Mouse (Mus musculus) yolk sac, embryonic 10.5 days (tissue): ENCODE results near the gene Pnpo.

Experiments
- DNase-seq: peaks from one replicate; pipeline ENCODE4 v3.0.0-alpha.2; 2017; ENCODE audit warnings: low spot score

The Pnpo gene

DNA sequence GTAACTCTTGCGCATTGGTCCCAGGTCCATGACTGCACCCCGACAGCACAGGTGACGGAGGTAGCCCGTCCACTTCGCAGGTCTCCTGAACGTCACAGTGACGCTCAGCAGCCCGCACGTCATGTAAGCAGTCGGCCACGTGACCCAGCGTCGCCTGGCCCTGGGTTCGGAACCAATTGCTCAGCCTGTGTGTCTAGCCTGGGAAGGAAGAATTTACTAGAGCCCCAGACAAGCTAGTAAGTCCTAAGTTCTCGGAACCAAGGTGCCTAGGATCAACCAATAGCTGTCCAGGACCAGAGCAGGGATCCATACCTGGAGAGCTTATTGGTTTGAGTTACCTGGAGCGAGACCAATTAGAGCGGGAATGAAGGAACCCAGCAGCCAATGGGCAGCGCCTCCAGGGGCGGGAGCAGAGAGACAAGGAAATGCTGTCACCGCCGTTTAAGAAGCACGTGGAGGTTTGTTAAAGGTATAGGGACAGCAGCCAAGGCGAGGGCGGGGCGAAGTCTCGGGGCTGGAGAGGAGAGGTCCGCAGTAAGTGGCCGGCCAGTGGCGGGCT is at the start of gene Pnpo:
Gene Pnpo, minus strand, starts transcription at position 241 of the 559 bp plus-strand sequence.
- peak; percentile 95 for DNase-seq

- peak; percentile 69 for DNase-seq
Measured at GRCm38 (mm10) chr11:96992722-96993311, 49.0 kb upstream of the Pnpo start.

DNA sequence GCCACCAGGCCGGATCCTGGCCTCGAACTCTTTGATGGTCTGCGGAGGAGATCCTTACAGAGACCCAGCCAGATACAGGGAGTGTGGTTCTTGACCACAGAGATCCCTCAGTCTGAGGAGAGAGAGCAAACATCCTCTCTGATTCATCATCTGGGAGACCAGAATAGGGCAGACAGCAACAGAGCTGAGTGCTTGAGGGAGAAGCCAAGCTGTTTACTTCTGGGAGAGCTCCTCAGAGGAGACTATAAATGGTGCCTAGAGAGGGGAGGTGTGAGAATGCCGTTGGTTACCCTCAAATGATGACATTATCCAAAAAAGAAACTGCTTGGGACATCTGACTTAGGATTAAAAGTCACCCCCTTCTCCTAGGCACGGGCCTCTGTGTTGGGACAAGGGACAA is 47.7 kb upstream of the Pnpo start:
- no peak for DNase-seq

GRCm38 (mm10) chr11:96987873-96988655 is 44.3 kb upstream of the Pnpo start:
- no peak for DNase-seq

GRCm38 (mm10) chr11:96986463-96986862 is 42.7 kb upstream of the Pnpo start:
- no peak for DNase-seq

DNA sequence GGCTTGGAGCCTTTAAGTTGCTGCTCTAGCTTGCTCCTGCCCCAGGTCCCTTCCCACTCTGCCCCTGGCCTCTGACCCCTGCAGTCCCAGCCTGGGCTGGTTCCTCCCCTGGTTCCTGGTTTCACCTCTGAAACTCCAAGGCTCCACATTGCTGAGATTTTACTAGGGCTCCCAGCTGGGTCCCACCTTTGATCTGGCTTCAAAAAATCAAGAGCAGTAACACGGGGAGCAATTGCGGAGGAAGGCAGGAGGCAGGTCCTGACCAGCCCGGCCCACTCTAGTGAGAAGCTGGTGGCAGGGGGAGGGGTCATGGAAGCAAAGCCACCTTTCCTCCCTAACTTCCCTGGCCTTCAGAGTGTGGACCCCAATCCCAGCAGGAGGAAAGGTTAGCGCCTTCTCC is 41.1 kb upstream of the Pnpo start:
- DNase-seq, result no peak

DNA sequence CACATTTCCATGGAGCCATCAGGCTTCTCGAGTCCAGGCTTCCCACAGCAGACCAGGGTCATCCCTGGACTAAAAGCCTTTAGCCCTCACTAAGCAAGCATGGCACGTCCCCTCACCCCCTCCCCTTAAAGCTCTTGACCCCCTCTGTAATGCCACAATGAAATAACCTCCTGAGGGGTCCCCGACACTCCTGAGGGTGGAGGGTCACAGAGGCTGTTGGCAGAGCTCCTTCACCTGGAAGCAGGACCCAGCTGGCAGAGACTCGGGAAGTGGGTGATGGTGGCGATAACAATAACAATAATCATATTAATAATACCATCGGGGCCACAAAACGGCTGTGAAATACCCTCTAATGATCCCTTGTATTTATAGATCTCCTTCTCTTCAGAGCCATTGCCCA is 39.1 kb upstream of the Pnpo start, which contains the start of gene Sp2:
Gene Sp2, minus strand, starts transcription at position 101 of the 400 bp plus-strand sequence.
- DNase-seq, result no peak

- peak; percentile 68 for DNase-seq
Measured at GRCm38 (mm10) chr11:96982355-96982754, 38.6 kb upstream of the Pnpo start.

DNA sequence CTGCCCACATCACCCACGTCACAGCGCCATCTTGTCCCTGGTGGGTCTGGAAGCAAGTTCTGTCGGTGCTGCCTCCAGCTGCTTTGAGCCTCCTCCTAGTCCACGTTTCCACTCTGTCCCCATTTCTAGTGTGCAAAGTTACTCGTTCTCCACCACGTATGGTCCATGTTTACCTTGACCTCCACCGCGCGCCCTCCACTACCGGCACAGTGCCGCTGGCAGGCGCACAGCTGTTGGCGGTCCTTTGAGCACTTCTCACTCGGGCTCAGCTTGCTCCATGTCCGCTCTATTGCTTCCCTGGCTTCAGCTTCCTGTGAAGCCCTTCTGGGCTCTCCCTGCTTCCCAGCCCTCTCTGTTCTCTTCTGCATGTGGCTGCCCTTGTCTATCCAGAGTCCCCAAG is 37.7 kb upstream of the Pnpo start:
- DNase-seq, result no peak

DNA sequence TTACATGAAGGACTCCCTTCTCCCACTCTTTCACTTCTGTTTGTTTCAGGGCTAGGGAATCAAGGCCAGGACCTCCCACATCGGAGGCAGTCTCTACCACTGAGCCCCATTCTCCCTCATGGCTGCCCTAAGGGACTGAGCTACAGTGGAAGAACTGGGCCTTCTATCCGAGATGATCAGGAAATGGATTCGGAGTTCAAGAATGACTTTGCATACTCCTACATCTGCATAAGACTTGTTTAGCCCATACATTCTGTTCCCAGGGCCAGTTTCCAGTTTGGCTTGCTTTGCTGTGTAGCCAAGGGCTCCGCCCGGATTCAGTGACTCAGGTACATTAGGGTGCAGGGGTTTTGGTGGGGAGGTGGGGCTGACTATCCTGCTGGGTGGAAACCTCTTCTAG is 36.2 kb upstream of the Pnpo start:
- no peak for DNase-seq

DNA sequence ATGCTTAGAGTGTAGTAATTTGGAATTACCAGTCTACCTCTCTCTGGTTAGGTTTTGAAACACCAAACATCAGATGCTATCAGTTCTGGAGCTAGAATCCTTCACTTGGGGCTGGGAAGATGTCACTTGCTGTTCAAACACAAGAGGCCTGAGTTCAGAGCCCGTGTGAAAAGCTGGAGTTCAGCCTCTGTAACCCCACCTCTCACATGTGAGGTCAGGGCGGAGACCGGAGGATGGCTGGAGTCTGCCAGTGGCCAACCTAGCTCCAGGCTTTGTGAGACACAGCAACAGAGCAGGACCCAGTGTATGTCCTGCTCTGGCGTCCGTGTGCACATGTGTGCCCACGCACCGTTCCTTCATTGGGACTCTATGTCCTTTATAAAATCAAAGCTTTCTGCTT is 35.5 kb upstream of the Pnpo start:
- no peak for DNase-seq

GRCm38 (mm10) chr11:96978401-96979246 is 34.8 kb upstream of the Pnpo start:
- DNase-seq, result no peak

GRCm38 (mm10) chr11:96977606-96978400 is 34.0 kb upstream of the Pnpo start:
- DNase-seq, result peak; percentile 100

- no peak for DNase-seq
Measured at GRCm38 (mm10) chr11:96976911-96977591, 33.3 kb upstream of the Pnpo start.

GRCm38 (mm10) chr11:96976379-96976687 is 32.5 kb upstream of the Pnpo start:
- DNase-seq, result no peak

GRCm38 (mm10) chr11:96975511-96976378 is 32.0 kb upstream of the Pnpo start:
- no peak for DNase-seq

- no peak for DNase-seq
Measured at GRCm38 (mm10) chr11:96974813-96975212, 31.0 kb upstream of the Pnpo start.

DNA sequence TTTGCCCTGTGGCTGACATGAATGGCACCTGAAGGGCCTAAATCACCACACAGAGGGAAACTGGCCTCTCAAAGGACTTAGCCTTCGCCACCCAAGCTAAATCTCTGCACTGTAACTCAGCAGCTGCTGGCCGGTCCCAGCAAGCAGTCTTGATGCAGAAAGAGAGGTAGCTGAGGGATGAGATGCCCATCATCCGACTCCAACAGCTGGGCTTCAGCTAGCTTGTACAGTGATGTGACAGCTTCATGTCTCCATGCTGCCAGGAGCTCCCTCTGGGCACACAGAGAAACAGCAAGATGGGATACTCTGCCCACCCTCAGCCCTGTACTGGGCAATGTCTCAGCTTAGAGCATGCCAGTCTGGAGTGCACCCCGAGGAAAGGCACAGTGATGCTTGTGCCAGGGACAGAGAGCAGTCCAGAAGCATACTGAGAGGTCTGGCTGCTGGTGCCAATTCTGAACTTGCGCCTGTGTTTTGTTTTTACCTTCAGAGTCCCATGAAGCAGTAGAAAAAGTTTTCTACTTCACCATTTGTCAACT is 29.7 kb upstream of the Pnpo start:
- no peak for DNase-seq

DNA sequence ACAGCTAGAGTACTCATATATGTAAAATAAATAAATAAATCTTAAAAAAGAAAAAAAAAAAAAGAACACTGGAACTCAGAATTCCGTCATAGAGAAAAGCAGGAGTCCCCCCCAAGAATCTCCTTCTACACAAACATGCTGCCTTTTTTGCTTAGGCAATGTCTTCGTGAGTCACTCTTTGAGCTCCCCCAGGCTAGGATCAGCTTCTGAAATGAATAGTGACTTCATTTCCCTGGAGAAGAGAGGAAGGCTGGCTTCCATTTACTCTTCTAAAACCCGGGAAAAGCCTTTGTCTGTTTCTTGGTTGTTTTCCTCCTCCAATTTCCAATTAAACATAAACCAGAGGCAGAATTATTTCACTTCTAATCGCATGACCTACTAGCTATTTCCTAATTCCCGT is 29.1 kb upstream of the Pnpo start:
- DNase-seq, result no peak

- DNase-seq, result no peak
Measured at GRCm38 (mm10) chr11:96970341-96970740, 26.6 kb upstream of the Pnpo start.
